Mouse (Mus musculus) layer of hippocampus, adult 6 months (tissue): ENCODE measurements around the gene Twistnb. TPM values are rescaled to one million over a fixed set of nuclear protein-coding genes. Genes with fewer than 3 reads are reported as not detected.

ENCODE experiments used
- long read RNA-seq, 2 experiments: library from polyadenylated mRNA; unstranded; transcript quantifications; one replicate each; pipeline ENCODE4 v2.0.0; 2019 to 2020
- polyA plus RNA-seq: library from polyadenylated mRNA; unstranded; fragments of <200 nt; fragmentation: Nextera tagmentation; gene quantifications from 2 replicates; pipeline ENCODE4 v1.2.3, GENCODE M21; 2021

The Twistnb gene
- polyA plus RNA-seq: 31.1 and 34.5 TPM in 2 replicates
- long read RNA-seq, experiment 1, full-length matches to known transcripts: 38 of 42 reads
- long read RNA-seq, experiment 1, partial matches to known transcripts: 1 of 42 reads
- long read RNA-seq, experiment 1, other reads (novel, unspliced or antisense): 3 of 42 reads
- long read RNA-seq, experiment 2, full-length matches to known transcripts: 42 of 51 reads
- long read RNA-seq, experiment 2, partial matches to known transcripts: 2 of 51 reads
- long read RNA-seq, experiment 2, other reads (novel, unspliced or antisense): 7 of 51 reads

DNA sequence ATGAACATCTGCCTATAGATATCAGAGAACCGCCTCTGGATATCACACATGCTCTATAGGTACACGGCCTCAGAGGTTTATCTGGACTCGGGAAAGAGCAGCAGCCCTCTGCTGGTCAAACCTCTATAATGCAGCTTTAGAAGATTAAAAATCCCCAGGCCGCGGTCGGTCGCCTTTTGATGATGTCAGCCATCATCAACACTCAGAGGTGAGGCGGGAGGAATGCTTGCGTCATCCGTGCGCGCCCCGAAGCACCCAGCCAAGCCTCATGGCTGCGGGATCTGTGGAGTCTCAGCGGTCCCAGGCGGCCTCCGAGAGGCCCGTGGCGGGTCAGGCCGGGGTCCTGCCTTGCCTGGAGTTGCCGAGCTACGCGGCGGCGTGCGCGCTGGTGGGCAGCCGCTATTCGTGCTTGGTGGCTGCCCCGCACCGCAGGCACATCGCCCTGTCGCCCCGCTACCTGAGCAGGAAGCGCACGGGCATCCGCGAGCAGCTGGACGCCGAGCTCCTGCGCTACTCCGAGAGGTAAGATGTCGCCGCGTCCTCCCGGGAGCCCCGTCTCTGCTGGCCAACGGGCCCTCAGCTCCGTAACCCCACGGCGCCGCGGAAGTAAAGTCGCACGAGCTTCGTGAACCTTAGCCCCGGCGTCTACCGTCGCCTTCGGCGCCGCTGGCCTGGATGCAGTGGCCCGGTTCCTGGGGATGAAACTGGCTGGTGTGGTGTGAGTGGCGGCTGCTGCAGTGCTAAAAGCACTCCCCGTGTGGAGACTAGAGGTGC, at the start of gene Twistnb:
TSS of gene Twistnb (plus strand) at position 249 of the 774 bp plus-strand sequence.

DNA sequence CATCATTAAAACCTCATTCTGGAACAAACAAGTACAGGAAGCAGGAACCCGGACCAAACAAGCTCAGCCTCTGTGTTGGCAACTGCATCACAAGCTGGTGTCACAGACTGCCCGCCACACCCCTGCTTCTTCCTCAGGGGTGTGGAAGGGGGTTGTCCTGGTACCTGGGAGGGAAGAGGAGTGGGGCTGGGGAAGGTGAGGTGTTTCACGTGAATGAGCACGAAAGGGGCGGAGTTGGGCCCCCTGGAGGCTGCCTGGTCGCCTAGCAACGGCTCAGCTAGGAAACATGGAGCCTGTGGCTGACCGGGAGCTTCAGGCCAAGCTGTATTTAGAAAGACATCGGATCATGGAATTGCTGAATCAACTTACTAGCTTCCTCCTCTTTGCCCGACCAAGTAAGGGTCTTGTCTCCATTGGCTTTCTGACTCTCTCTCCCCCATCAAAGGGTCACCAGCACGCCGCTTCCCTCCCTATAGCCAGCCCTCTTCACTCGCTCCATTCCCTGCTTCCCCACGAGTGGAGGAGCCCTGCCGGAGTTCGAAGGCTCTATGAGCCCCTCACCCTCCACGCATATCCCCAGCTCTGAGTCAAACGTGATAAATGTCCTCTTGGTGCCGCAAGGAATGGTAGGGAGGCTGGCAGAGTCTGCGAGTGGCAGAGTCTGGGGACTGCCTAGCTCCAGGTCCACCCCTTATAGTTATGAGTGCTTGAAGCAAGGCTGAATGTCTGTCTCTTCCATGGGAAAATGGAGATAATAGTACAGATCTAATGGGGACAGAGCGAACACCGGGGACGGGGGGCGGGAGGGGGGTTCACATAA, 34.4 kb upstream of the Twistnb start, which contains the start of gene Efcab10:
TSS of gene Efcab10 (plus strand) at position 51 of the 820 bp plus-strand sequence.

Other genes with a start within 250 kb of the Twistnb start
- 18.8 and 30.2 TPM in 2 replicates for gene Efcab10, start 34.8 kb upstream of the Twistnb start, polyA plus RNA-seq